10 mouse cellular contexts compared by ENCODE assay signal in the genomic region with DNA sequence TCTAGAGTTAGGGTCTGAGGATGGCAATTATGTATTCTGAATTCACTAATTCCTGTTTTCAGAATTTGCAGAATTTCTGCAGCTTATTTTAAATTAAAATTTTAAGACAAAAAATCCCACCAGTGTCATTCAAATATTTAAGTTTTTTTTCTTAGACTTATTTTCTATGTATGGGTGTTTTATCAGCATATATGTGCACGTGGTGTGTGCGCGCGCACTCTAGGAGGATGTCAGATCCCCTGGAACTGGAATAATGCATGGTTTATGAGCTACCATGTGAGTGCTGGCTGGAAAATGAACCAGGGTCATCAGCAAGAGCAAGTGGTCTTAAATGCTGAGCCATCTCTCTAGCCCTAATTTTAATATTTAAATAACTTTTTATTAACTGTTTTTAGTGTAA. TPM values are rescaled to one million over a fixed set of nuclear protein-coding genes. Genes with fewer than 3 reads are reported as not detected.
DNase-seq lines count a peak whose midpoint lies in the region; ATAC-seq and TF ChIP-seq lines count a peak whose summit lies in the region.
"Had no signal": no experiment of that assay in that cellular context is flagged by ENCODE, and none has a peak within 500 bp of the region (broad histone marks: within the 10 kb centered on the region; RNA-seq: fewer than 3 reads in every experiment).

No protein-coding gene starts in this region.

- no peak overlapping the region for H3K27ac ChIP-seq in intestine, embryonic 14.5 days (ENCODE audit: low read depth)
- no peak overlapping the region for H3K27ac ChIP-seq in intestine, postnatal 0 days (ENCODE audit: low read depth, low read length)
- H3K27ac ChIP-seq in forebrain, embryonic 11.5 days (ENCODE audit: low read depth, low read length) = no peak overlapping the region
- H3K27ac ChIP-seq in hindbrain, postnatal 0 days = no peak overlapping the region
- H3K27ac ChIP-seq in midbrain, embryonic 14.5 days (replicated peaks; ENCODE audit: low read depth, low read length) = no peak overlapping the region
- no peak overlapping the region for H3K27ac ChIP-seq in layer of hippocampus, adult 2 months

- H3K9me3 ChIP-seq in intestine, embryonic 14.5 days (ENCODE audit: control insufficient read depth, low read length) = no peaks in the 10 kb centered on the region
- H3K9me3 ChIP-seq in intestine, postnatal 0 days (ENCODE audit: control insufficient read depth) = no peaks in the 10 kb centered on the region
- H3K9me3 ChIP-seq in forebrain, embryonic 11.5 days (ENCODE audit: control insufficient read depth, low read length) = no peaks in the 10 kb centered on the region
- no peaks in the 10 kb centered on the region for H3K9me3 ChIP-seq in hindbrain, postnatal 0 days (ENCODE audit: low read length)
- no peaks in the 10 kb centered on the region for H3K9me3 ChIP-seq in midbrain, embryonic 14.5 days (ENCODE audit: control insufficient read depth, low read length)

- peaks cover 8% of the 10 kb centered on the region for H3K36me3 ChIP-seq in intestine, embryonic 14.5 days (ENCODE audit: control insufficient read depth, insufficient read depth, low read length)
- H3K36me3 ChIP-seq in intestine, postnatal 0 days (ENCODE audit: control insufficient read depth, insufficient read depth) = no peaks in the 10 kb centered on the region
- no peaks in the 10 kb centered on the region for H3K36me3 ChIP-seq in forebrain, embryonic 11.5 days (ENCODE audit: control insufficient read depth, insufficient read depth, low read length)
- H3K36me3 ChIP-seq in hindbrain, postnatal 0 days (ENCODE audit: insufficient read depth, low read length) = no peaks in the 10 kb centered on the region
- H3K36me3 ChIP-seq in midbrain, embryonic 14.5 days (ENCODE audit: control insufficient read depth, insufficient read depth, low read length) = peaks cover 9% of the 10 kb centered on the region

- TF ChIP-seq CTCF in intestine, postnatal 0 days (IDR thresholded peaks at IDR 0.05; ENCODE audit: low read depth) = no peak
- no peak for TF ChIP-seq CTCF in hindbrain, postnatal 0 days (IDR thresholded peaks at IDR 0.05; ENCODE audit: low read depth)
- TF ChIP-seq CTCF in layer of hippocampus, adult 2 months (conservative IDR thresholded peaks at IDR 0.05) = no peak

- no peak overlapping the region for H3K9ac ChIP-seq in intestine, embryonic 14.5 days (ENCODE audit: low read length)
- H3K9ac ChIP-seq in intestine, postnatal 0 days (ENCODE audit: low read depth, low read length) = no peak overlapping the region
- H3K9ac ChIP-seq in forebrain, embryonic 11.5 days (ENCODE audit: low read length) = no peak overlapping the region
- no peak overlapping the region for H3K9ac ChIP-seq in hindbrain, postnatal 0 days (replicated peaks; ENCODE audit: low read length)
- H3K9ac ChIP-seq in midbrain, embryonic 14.5 days (replicated peaks; ENCODE audit: low read length) = no peak overlapping the region

- DNase-seq in intestine, embryonic 14.5 days (ENCODE audit: low spot score) = no peak
- no peak for DNase-seq in forebrain, embryonic 11.5 days (ENCODE audit: low spot score)
- DNase-seq in hindbrain, postnatal 0 days (ENCODE audit: low spot score) = no peak
- no peak for DNase-seq in midbrain, embryonic 14.5 days
- no peak for DNase-seq in right cerebral cortex, adult 18-20 months
- no peak for DNase-seq in gastrocnemius, adult 8-10 months (ENCODE audit: low spot score in 2 of 2)
- DNase-seq in layer of hippocampus, adult 2 months (ENCODE audit: low spot score in 2 of 2) = no peak
- DNase-seq: cerebellum, adult 9-10 months; kidney, postnatal 25 days had no signal

- WGBS in intestine, embryonic 14.5 days = 93% methylated on average over 4 of the region's 4 CpGs
- 94% methylated on average over 4 of the region's 4 CpGs for whole genome bisulfite sequencing in intestine, postnatal 0 days
- 93% methylated on average over 4 of the region's 4 CpGs for WGBS in forebrain, embryonic 11.5 days
- WGBS in hindbrain, postnatal 0 days = 90% methylated on average over 4 of the region's 4 CpGs
- 87% methylated on average over 4 of the region's 4 CpGs for WGBS in midbrain, embryonic 14.5 days

- no peak for ATAC-seq in intestine, embryonic 14.5 days (replicated peaks; ENCODE audit: low FRiP score, low TSS enrichment, low read depth)
- ATAC-seq in intestine, postnatal 0 days = no peak
- ATAC-seq in forebrain, embryonic 11.5 days (replicated peaks; ENCODE audit: low FRiP score) = no peak
- no peak for ATAC-seq in hindbrain, postnatal 0 days
- no peak for ATAC-seq in midbrain, embryonic 14.5 days (ENCODE audit: low FRiP score, low TSS enrichment)

- no peaks in the 10 kb centered on the region for H3K27me3 ChIP-seq in intestine, embryonic 14.5 days (replicated peaks; ENCODE audit: control insufficient read depth, insufficient read depth, low read length)
- no peaks in the 10 kb centered on the region for H3K27me3 ChIP-seq in intestine, postnatal 0 days (replicated peaks; ENCODE audit: control insufficient read depth, insufficient read depth, low read length)
- H3K27me3 ChIP-seq in forebrain, embryonic 11.5 days (ENCODE audit: control insufficient read depth, insufficient read depth, low read length) = no peaks in the 10 kb centered on the region
- no peaks in the 10 kb centered on the region for H3K27me3 ChIP-seq in hindbrain, postnatal 0 days (ENCODE audit: insufficient read depth, low read length)
- H3K27me3 ChIP-seq in midbrain, embryonic 14.5 days (ENCODE audit: control insufficient read depth, insufficient read depth, low read length) = no peaks in the 10 kb centered on the region

- H3K4me3 ChIP-seq in intestine, embryonic 14.5 days (ENCODE audit: low read depth, low read length) = no peak overlapping the region
- H3K4me3 ChIP-seq in intestine, postnatal 0 days (ENCODE audit: low read depth, low read length) = no peak overlapping the region
- no peak overlapping the region for H3K4me3 ChIP-seq in forebrain, embryonic 11.5 days (ENCODE audit: low read depth, low read length)
- H3K4me3 ChIP-seq in hindbrain, postnatal 0 days (ENCODE audit: low read length) = peak overlapping the region; percentile 74; the same call in 1 of the 2 replicates
- peak overlapping the region; percentile 77 for H3K4me3 ChIP-seq in midbrain, embryonic 14.5 days (replicated peaks; ENCODE audit: low read depth, low read length)
- no peak overlapping the region; the same call in 1 of the 2 replicates for H3K4me3 ChIP-seq in layer of hippocampus, adult 2 months

- peaks cover 21% of the 10 kb centered on the region for H3K4me1 ChIP-seq in intestine, embryonic 14.5 days (replicated peaks; ENCODE audit: control insufficient read depth, insufficient read depth, low read length)
- no peaks in the 10 kb centered on the region for H3K4me1 ChIP-seq in intestine, postnatal 0 days (replicated peaks; ENCODE audit: control insufficient read depth, insufficient read depth, low read length)
- no peaks in the 10 kb centered on the region; the same call in 1 of the 2 replicates for H3K4me1 ChIP-seq in forebrain, embryonic 11.5 days (replicated peaks; ENCODE audit: control insufficient read depth, insufficient read depth, low read length)
- peaks cover 22% of the 10 kb centered on the region for H3K4me1 ChIP-seq in hindbrain, postnatal 0 days (ENCODE audit: insufficient read depth, low read length)
- peaks cover 26% of the 10 kb centered on the region for H3K4me1 ChIP-seq in midbrain, embryonic 14.5 days (ENCODE audit: control insufficient read depth, insufficient read depth, low read length)

- peak overlapping the region; percentile 82 for H3K4me2 ChIP-seq in intestine, embryonic 14.5 days (ENCODE audit: low read length)
- no peak overlapping the region for H3K4me2 ChIP-seq in intestine, postnatal 0 days (replicated peaks; ENCODE audit: low read depth)
- peak overlapping the region; percentile 52; the same call in 1 of the 2 replicates for H3K4me2 ChIP-seq in forebrain, embryonic 11.5 days (ENCODE audit: low read depth, low read length, severe bottlenecking)
- peak overlapping the region; percentile 77 for H3K4me2 ChIP-seq in hindbrain, postnatal 0 days (ENCODE audit: low read depth, low read length)
- peak overlapping the region; percentile 58 for H3K4me2 ChIP-seq in midbrain, embryonic 14.5 days (ENCODE audit: low read length)

RNA-seq across cellular contexts. Expression of a gene that starts 1.1 kb away (rescaled TPM):
- 39.5 and 49.8 TPM in 2 replicates for polyA plus RNA-seq in intestine, embryonic 14.5 days (2014; fragmentation: Nextera tagmentation; extraction: Ambion mirVana)
- polyA plus RNA-seq in intestine, postnatal 0 days (2015; fragmentation: Nextera tagmentation; extraction: Ambion mirVana) = 15.6 and 17.2 TPM in 2 replicates
- polyA plus RNA-seq in forebrain, embryonic 11.5 days (2014; fragmentation: Nextera tagmentation; extraction: Ambion mirVana) = 61.9 and 72.7 TPM in 2 replicates
- 11.9 and 15.7 TPM in 2 replicates for total RNA-seq in hindbrain, postnatal 0 days (2014; rRNA removed)
- polyA plus RNA-seq in hindbrain, postnatal 0 days (2015; fragmentation: Nextera tagmentation; extraction: Ambion mirVana) = 29.3 and 30.0 TPM in 2 replicates
- polyA plus RNA-seq in midbrain, embryonic 14.5 days (2014; fragmentation: Nextera tagmentation; extraction: Ambion mirVana) = 41.2 and 64.4 TPM in 2 replicates
- 10 to 100 TPM in 1 of 4 experiments, 1 to 10 TPM in 3; 7.2 to 11.7 (median 8.3) TPM for total RNA-seq in gastrocnemius, adult 8-10 months (2022)
- 10 to 100 TPM; 28.7 to 33.6 TPM for total RNA-seq in layer of hippocampus, adult 2 months (2021)

RNA-seq across cellular contexts. Expression of a gene that starts 53.6 kb away (rescaled TPM):
- polyA plus RNA-seq in intestine, embryonic 14.5 days (2014; fragmentation: Nextera tagmentation; extraction: Ambion mirVana) = 11.9 and 13.8 TPM in 2 replicates
- polyA plus RNA-seq in intestine, postnatal 0 days (2015; fragmentation: Nextera tagmentation; extraction: Ambion mirVana) = 5.1 and 5.6 TPM in 2 replicates
- polyA plus RNA-seq in forebrain, embryonic 11.5 days (2014; fragmentation: Nextera tagmentation; extraction: Ambion mirVana) = 13.0 and 13.5 TPM in 2 replicates
- total RNA-seq in hindbrain, postnatal 0 days (2014; rRNA removed) = 5.0 and 5.5 TPM in 2 replicates
- 7.2 and 7.6 TPM in 2 replicates for polyA plus RNA-seq in hindbrain, postnatal 0 days (2015; fragmentation: Nextera tagmentation; extraction: Ambion mirVana)
- 9.3 and 9.9 TPM in 2 replicates for polyA plus RNA-seq in midbrain, embryonic 14.5 days (2014; fragmentation: Nextera tagmentation; extraction: Ambion mirVana)
- total RNA-seq in gastrocnemius, adult 8-10 months (2022) = 1 to 10 TPM; 3.2 to 4.8 (median 4.0) TPM
- 1 to 10 TPM; 7.8 to 9.7 TPM for total RNA-seq in layer of hippocampus, adult 2 months (2021)

Comparison
In these comparisons a context has a peak if more than half of its experiments do, and no peak if none do; other contexts are left out.
1. H3K4me3 ChIP-seq: peak in hindbrain, postnatal 0 days (single experiment) and midbrain, embryonic 14.5 days (single experiment); none in intestine, embryonic 14.5 days (single experiment), intestine, postnatal 0 days (single experiment), forebrain, embryonic 11.5 days (single experiment) and layer of hippocampus, adult 2 months (single experiment).